Mouse (Mus musculus): ENCODE results near the gene Itga6. TPM values are rescaled to one million over a fixed set of nuclear protein-coding genes. Genes with fewer than 3 reads are reported as not detected.
A peak's percentile ranks its signal among the peaks of the same experiment; 100 is the strongest.

Itga6 gene
- total RNA-seq, 1 experiment from 2014 or later: 84.7 TPM

DNA sequence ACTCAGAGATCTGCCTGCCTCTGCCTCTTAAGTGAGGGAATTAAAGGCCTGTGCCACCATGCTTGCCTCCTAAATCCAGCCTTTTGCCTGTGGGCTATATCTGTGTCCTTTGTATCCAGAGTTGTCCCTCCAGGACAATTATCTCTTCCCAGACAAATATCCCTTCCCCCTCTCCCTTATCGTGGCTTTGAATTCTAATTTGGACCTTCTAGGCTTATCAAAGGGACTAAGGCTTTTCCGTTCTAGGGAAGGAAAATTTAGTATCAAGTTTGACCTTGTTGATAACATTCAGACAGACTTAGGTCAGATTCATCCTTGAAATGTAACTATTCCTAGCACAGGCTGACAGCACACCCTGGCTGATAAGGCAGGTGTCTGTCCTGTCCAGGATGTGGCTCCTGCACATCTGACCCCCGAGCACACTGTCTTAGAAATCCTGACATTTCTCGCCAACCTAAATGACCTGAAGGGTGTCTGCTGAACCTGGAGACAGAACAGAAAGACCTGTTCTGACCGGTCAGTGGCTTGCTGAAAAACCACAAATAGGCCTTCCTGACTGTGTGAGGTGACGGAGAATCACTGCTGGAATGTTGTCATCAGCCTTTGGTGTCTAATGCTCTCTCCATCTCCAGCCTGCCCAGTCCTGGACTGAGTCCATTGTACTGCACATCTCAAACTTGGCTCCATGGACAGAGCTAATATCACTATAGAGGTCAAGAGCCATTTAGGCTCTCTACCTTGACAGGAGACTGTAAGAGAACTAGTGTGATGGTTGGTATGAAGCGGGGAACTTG is 18.3 kb upstream of the Itga6 start:
- ATAC-seq (replicated peaks in 1 of 2; ENCODE audit: insufficient read depth in 1 of 2, low FRiP score in 2 of 2, low TSS enrichment in 1 of 2, low read depth in 1 of 2, poor library complexity in 2 of 2, severe bottlenecking in 2 of 2): no peak

DNA sequence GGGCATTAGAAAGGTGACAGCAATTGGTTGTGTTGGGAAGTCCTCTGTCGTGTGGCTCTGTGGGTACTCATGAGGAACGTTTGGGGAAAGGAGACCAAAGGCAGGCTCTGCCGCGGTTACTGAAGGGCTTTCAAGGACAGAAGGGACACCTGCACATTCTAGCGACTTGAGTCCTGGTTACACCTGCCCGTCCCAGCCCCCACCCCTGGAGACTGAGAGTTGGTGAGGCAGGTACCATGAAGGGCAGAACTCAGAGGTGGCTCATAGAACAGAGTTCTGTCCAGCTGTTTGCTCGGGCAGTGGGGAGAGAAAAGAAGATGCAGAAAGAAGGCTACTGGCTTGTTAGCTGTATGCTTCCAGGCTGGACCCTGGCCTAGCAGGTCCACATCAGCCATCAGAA is 17.1 kb upstream of the Itga6 start:
- no peak for ATAC-seq (replicated peaks in 1 of 2; ENCODE audit: insufficient read depth in 1 of 2, low FRiP score in 2 of 2, low TSS enrichment in 1 of 2, low read depth in 1 of 2, poor library complexity in 2 of 2, severe bottlenecking in 2 of 2)

DNA sequence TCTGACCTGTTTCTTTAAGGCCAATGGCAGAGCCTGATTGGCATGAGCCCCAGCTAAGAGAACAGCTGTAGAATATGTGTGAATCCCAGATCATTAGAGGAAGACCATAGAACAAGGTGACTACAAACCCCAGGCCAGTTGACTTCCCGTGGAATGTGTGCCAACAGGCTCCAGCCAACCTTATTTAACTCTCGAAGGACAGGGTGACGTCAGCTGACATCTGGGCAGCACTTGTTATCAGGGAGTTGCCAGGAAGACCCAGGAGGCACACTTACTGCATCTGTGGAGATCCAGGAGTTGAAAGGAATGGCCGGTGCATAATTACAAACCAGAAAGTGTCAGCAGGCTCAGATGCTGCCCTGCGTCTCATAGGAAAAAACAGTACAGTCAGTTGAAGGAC is 16.6 kb upstream of the Itga6 start:
- ATAC-seq (replicated peaks in 1 of 2; ENCODE audit: insufficient read depth in 1 of 2, low FRiP score in 2 of 2, low TSS enrichment in 1 of 2, low read depth in 1 of 2, poor library complexity in 2 of 2, severe bottlenecking in 2 of 2): no peak

DNA sequence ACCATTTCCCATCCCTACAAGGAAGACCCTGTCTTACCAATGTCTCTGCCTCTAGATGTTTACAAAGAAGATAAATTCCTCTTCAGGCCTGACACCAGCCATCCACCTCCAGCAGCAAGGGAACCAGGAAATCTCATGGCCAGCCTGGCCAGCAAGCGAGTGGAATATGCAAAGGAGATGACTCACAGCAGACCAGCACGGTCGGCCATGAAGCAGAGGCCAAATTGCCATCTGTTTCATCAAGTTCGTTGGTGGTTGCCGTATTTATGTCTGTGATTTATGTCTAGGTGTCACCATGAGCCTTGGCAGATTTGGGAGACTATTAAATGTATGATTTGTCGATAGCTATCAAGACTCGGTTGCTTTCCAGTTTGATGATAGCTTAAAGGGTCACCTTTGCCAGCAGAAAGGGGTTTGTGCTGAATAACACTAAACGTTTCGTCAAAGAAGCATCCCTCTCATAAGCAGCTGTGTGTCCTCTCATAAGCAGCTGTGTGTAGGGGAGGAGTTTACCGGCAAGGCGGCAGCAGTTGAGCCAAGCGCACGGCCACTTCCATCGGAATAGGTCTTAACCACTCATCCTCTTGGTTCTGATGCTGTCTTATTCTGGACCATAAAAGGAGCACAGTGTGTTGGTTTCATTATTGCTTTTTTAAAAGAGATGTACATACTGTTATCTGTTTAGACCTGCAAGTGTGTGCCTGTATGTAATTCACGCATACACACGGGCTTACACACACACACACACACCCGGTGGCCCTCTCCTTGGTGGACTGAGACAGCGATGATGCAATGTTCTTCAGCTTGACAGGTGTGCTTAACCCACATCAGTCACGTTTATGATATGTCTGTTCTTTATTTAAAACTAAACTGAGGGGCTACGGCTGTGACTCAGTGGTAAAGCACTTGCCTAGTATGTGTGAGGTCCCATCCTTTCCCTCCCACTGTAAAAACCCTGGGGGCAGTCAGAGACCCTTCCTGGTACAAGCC is 14.5 kb upstream of the Itga6 start:
- ATAC-seq (replicated peaks in 1 of 2; ENCODE audit: insufficient read depth in 1 of 2, low FRiP score in 2 of 2, low TSS enrichment in 1 of 2, low read depth in 1 of 2, poor library complexity in 2 of 2, severe bottlenecking in 2 of 2): no peak

DNA sequence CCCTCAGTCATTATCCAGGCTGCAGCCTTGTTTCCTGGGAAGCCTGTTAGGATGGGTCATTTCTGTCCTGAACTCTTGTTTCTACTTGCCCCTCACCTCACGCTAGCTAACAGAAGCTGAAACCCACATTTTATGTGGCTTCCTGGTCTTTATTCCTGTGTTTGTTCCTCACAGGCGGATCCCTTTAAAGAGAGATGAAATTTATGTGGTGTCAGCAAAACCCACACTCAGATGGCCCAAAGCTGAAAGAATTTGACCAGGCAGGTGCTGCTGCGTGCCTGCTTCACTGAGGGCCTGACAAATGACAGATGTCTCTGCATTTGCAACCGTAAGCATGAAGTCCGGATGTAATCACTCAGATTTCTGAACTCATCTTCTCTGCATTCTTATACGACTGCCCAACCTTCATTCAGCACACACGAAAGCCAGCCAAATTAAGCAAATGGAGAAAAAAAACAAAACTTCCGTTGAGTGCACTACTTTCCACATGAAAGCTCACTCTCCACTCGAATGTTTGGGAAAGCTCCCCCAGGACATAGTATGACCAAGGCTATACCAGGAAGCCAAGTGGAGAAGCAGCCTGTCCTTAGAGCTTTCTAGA is 10.5 kb upstream of the Itga6 start:
- no peak; a peak in 1 of 4 replicates for ATAC-seq (replicated peaks in 1 of 2; ENCODE audit: insufficient read depth in 1 of 2, low FRiP score in 2 of 2, low TSS enrichment in 1 of 2, low read depth in 1 of 2, poor library complexity in 2 of 2, severe bottlenecking in 2 of 2)

DNA sequence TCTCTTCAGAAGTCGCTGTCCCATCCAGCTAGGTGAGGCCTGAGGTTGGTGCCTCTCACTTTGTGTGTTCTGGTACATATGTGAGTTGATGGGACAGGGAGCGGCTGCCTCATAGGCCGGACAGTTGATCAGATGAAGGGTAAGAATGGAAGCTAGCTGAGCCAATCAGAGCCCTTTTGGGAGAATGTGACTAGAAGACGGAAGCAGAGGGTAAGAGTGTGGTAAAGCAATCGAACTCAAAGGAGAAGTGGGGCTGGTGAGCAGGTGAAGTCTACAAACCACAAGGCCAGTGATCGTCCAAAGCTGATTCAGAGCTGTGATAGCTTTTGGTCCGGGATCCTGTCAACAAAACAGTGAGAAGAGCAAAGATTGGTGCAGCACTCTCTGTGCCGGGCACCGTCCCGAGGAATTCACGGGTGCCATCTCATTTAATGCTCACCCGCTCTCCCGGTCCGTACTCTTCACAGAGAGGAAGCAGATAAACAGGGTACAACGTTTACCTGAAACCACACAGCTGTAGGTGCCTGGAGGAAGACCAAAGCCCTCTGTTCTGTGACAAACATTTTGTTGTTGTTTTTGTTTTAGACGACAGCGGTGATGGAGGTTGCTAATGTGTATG is 9.8 kb upstream of the Itga6 start:
- ATAC-seq (replicated peaks in 1 of 2; ENCODE audit: insufficient read depth in 1 of 2, low FRiP score in 2 of 2, low TSS enrichment in 1 of 2, low read depth in 1 of 2, poor library complexity in 2 of 2, severe bottlenecking in 2 of 2): peak; percentile 88

DNA sequence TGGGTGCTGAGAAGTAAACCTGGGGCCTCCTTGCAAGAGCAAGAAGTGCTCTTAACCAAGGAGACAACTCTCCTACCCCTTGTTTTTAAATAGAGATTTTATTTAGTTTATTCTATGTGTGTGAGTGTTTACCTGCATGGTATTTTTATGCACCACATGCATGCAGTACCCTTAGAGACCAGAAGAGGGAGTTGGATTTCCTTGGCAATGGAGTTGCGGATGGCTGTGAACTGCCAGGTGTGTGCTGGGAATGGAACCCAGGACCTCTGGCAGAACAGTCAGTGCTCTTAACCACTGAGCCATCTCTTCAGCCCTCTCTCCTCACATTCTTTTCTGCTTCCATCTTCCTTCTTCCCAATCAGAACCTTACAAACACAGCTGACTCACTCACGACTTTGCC is 9.2 kb upstream of the Itga6 start:
- ATAC-seq (replicated peaks in 1 of 2; ENCODE audit: insufficient read depth in 1 of 2, low FRiP score in 2 of 2, low TSS enrichment in 1 of 2, low read depth in 1 of 2, poor library complexity in 2 of 2, severe bottlenecking in 2 of 2): no peak; a peak in 1 of 4 replicates

DNA sequence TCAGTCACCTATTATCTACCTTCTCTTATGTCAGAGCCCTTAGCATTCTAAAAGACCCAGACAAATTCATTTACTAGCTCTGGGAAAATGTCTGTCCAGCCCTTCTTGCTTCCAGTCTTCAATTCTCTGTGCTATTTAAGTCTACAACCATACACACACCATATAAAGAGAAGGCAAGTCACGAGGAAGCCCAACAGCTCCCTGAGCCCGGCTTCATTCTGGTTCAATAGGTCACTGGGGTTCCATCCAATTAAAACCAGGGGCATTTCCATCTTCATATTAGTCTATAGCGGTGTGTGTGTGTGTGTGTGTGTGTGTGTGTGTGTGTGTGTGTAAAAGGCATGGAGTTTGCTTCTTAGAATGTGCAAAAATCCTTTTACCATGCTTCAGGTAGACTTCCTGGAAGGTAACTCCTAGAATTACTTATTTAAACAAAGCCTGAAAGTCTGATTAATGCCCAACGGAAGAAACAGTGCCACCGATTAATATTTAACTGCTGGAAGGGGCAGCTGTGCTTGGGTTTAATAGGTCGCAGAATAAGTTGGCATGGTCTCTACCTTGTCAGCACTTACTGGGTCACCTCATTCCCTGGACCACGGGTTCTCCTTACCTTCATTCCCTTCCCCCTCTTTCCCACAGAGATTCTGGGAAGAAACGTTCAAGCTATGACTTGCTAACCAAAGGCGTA is 6.1 kb upstream of the Itga6 start:
- ATAC-seq (replicated peaks in 1 of 2; ENCODE audit: insufficient read depth in 1 of 2, low FRiP score in 2 of 2, low TSS enrichment in 1 of 2, low read depth in 1 of 2, poor library complexity in 2 of 2, severe bottlenecking in 2 of 2): no peak

DNA sequence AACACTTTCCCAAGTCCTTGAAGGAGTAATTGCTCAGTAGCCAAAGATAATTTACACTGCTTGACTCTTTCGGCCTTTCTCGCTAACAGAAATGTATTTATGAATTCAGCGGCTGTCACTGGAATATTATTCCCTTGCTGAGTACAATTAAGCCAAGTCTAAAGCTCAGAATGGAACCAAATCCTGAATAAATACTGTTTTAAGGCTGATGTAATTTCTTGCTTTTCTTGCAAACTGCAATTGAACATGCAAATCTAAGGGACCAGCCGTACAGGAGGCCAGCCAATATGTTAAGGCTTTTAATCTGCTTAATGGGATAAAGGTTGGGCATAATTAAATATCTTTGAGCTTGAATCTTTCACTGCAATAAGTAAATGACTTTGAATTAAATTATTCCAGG is 2.9 kb upstream of the Itga6 start:
- ATAC-seq (replicated peaks in 1 of 2; ENCODE audit: insufficient read depth in 1 of 2, low FRiP score in 2 of 2, low TSS enrichment in 1 of 2, low read depth in 1 of 2, poor library complexity in 2 of 2, severe bottlenecking in 2 of 2): no peak

DNA sequence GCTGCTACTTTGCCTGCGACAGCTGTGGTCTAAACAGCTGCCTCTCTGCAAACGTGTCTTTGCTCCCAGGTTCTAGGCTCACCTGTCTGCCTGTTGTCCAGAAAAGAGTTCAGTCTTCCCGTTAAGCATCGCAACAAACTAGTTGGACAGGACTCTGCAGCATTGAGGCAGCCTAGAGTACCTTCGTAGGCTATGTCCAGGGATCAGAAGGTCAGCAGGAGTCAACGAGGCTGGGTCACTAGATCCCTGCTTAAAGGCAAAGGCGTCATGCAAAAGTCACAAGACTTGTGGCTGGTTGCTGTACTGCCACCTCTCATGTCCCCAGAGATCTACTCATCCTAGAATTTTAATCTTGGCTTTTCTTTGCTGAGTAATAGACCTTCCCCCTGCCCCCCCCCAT is 2.0 kb upstream of the Itga6 start:
- no peak for ATAC-seq (replicated peaks in 1 of 2; ENCODE audit: insufficient read depth in 1 of 2, low FRiP score in 2 of 2, low TSS enrichment in 1 of 2, low read depth in 1 of 2, poor library complexity in 2 of 2, severe bottlenecking in 2 of 2)

DNA sequence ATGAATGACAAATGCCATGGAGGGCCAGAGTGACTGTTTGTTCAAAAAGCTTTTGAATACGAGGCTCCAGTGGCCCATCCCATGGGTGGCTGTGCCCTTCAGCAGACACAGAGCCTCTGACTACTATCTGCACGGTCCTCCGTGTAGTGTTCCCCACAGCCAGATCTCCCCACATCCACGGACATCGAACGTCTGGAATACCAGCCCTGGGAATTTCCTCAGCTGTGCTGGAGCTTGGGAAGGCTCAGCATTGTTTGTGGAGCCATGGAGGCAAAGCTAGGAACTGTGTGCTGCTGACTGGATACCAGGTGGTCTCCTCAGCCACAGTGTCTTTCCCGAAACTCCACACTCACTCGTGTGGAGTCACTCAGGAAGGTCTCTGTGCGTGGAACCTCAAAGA is 1.1 kb upstream of the Itga6 start:
- ATAC-seq (replicated peaks in 1 of 2; ENCODE audit: insufficient read depth in 1 of 2, low FRiP score in 2 of 2, low TSS enrichment in 1 of 2, low read depth in 1 of 2, poor library complexity in 2 of 2, severe bottlenecking in 2 of 2): no peak

DNA sequence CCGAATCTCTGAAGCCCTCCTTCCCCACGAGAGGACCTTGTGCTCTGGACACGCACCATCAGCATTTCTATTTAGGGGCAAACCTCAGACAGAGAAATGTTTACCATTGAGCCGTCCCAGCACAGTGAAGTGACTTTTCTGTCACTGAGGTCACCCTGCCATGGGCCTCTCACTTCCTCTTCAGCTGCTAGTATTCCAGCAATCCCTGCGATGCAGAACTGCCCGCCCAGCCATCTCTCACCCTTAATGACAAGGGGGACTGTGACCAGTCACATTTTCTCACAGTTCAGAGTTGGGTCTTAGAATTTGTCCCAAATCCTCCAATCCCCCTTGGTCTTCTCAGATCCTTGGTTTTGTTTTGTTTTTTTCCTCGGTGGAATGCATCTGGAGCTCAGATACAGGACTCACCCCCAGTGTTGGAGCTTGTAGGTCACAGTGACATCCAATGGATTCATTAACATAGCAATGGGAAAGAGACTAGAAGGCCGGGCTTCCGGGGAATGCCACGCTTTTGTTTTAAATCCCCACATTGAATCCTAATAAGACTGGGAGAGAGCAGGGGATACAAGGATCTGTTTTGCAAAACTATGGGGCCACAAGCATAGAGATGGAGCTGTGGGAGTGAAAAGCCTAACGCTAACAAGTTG is 432 bp upstream of the Itga6 start:
- ATAC-seq (replicated peaks in 1 of 2; ENCODE audit: insufficient read depth in 1 of 2, low FRiP score in 2 of 2, low TSS enrichment in 1 of 2, low read depth in 1 of 2, poor library complexity in 2 of 2, severe bottlenecking in 2 of 2): peak; percentile 78 to 79

DNA sequence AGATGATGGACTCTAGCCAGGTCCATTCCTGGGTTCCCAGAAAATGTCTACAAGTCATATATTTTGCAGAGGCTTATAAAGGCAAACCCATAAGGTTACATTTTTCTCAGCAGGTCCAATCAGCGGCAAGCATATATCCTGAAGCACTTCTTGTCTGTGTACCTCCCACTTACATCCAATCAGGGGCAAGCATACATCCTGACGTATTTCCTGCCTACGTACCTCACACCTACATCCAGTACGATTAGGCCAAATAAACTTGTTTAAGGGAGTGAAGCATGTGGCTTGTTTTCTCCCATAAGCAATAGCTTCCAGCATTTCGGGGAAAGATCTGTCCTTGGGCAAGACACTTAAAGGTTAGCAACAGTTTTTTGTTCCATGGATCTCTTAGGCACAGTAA is 3.0 kb downstream of the Itga6 start:
- ATAC-seq (replicated peaks in 1 of 2; ENCODE audit: insufficient read depth in 1 of 2, low FRiP score in 2 of 2, low TSS enrichment in 1 of 2, low read depth in 1 of 2, poor library complexity in 2 of 2, severe bottlenecking in 2 of 2): no peak

DNA sequence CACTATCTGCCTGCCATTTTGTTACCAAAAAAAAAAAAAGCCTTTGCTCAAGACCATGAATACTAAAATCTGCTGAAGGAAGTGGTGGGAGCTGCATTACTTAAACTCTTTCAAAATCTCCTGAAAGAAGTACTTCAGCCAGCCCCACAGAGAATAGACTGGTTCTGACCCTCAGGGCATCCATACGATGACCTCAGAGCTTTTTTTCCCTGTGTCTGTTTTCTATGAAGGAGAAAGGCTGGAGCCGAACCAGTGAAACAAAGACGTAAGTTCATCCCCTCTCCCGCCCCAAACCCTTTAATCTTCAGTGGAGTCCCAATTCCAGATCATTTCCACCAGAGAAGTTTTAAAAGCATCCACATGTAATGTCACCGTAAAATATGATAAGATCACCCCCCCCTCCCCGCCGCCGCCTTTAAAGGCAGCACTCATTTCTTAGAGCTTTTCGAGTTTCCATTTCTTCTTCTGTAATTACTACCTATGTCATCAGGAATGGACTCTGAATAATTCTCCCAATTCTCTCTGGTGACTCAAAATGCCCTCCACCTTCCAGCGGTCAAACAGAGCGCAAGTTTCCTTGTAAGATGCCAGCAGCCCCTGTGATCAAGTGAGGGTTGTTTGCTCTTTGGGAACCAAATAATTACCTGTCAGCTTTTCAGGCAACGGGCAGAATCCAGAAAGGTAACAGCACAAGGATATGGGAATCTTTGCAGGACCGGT is 4.1 kb downstream of the Itga6 start:
- no peak for ATAC-seq (replicated peaks in 1 of 2; ENCODE audit: insufficient read depth in 1 of 2, low FRiP score in 2 of 2, low TSS enrichment in 1 of 2, low read depth in 1 of 2, poor library complexity in 2 of 2, severe bottlenecking in 2 of 2)

DNA sequence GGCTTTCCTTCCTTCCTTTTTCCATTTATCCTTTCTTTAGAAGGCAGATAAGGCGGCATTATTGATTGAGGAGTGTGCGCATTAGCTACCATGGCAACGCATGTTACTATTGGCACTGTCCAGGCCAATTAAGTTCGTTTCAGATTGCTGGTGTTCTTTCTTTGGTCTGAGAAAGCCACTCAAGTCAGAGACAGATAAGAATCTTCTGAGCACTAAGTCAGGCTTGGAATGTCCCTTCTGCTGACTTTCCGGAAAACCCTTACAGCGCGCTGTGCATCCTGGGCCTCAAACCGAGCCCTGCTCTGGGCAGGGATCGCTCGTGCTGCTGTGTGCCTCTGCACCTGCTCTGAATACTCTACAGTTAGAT is 4.7 kb downstream of the Itga6 start:
- no peak for ATAC-seq (replicated peaks in 1 of 2; ENCODE audit: insufficient read depth in 1 of 2, low FRiP score in 2 of 2, low TSS enrichment in 1 of 2, low read depth in 1 of 2, poor library complexity in 2 of 2, severe bottlenecking in 2 of 2)

DNA sequence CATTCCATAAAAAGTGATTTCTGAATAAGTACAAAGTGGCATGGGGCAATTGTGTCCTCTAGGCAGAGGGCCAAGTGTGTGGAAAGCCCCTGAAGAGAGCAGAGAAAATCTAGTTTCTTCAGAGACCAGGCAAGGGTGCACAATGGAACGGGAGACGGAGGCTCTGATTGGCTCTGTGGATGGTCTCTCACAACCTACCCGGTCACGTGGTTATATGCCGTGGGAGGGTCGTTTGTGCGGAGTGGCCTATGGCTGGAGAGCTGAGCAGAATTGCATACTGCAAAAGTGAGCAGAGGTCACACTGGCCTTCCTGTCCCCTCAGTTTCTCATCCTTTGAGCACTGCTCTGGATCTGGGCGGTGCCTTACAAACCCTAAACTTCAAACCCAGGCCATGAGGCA is 5.9 kb downstream of the Itga6 start:
- ATAC-seq (replicated peaks in 1 of 2; ENCODE audit: insufficient read depth in 1 of 2, low FRiP score in 2 of 2, low TSS enrichment in 1 of 2, low read depth in 1 of 2, poor library complexity in 2 of 2, severe bottlenecking in 2 of 2): peak in 1 of 2 experiments; percentile 30; a peak in 1 of 4 replicates
